Mouse (Mus musculus) heart, adult 2 months (tissue): ENCODE measurements around the gene Bace1.

Source experiments
- CTCF ChIP-seq: fragments of 200-600 bp; IDR thresholded peaks from 2 replicates; pipeline ENCODE4 v1.8.1; 2022; ENCODE audit warnings: antibody characterized with exemption, mild to moderate bottlenecking, moderate library complexity
- EP300 ChIP-seq: fragments of 200-500 bp; IDR thresholded peaks from 2 replicates; pipeline ENCODE4 v1.6.1; 2011; ENCODE audit warnings: low read depth, low read length, control low read depth; ENCODE audit not compliant: insufficient read depth
- POLR2A ChIP-seq: fragments of 200-500 bp; IDR thresholded peaks from 2 replicates; pipeline ENCODE4 v1.6.1; 2011; ENCODE audit warnings: mild to moderate bottlenecking, low read depth, low read length, control low read depth; ENCODE audit not compliant: insufficient read depth

GRCm38 (mm10) chr9:45815525-45815924 is 22.9 kb upstream of the Bace1 start:
- TF ChIP-seq POLR2A (no peak), CTCF (no peak), EP300 (no peak)
